Mouse (Mus musculus) liver, postnatal 0 days (tissue): Measurements from ENCODE around the gene Fkbp11.

Source experiments
- CTCF ChIP-seq: sonication (generic); IDR thresholded peaks from 2 replicates; pipeline ENCODE4 v1.5.1; 2016; ENCODE audit warnings: antibody characterized with exemption, low read depth
- EP300 ChIP-seq: IDR thresholded peaks from 2 replicates; pipeline ENCODE4 v1.6.1; 2016; ENCODE audit warnings: antibody characterized with exemption, low read depth, mild to moderate bottlenecking

DNA sequence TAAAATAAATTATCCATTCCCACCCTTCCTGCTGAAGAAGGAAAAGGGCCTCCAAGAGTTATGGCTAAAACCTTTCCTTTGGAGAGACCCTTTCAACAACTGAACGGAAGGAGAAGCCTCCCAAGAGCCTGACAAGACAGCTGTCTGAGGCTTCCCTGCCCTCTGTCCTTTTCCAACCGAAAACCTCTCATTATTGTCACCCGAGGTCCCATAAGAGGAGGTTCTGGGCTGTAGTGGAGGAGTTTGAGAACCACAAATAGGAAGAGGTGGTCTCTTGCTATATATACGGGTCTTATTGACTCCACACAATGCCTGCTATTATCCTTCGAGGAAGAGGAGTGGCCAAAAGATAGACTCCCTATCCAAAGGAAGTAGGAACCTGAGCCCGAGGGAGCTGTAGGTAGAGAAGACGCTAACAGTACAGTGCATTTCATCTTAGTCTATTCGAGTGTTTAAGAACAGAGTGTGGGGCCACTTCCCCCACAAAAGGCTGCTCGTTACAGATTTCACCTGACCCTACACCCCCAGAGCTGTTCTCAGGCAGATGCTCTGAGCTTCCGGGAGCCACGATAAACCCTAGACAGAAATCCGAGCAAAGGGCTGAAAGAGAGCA is 43.9 kb upstream of the Fkbp11 start:
- TF ChIP-seq CTCF (no peak), EP300 (no peak)
